Mouse (Mus musculus) erythroblast, embryonic 14.5 days (primary cell): ENCODE measurements around the gene Kctd14.

Experiments
- GATA1 ChIP-seq: IDR thresholded peaks from 2 replicates; pipeline ENCODE4 v1.6.1; 2012; ENCODE audit warnings: low read length, inconsistent platforms, mixed read lengths
- TAL1 ChIP-seq: IDR thresholded peaks from 3 replicates; pipeline ENCODE4 v1.6.1; 2012; ENCODE audit warnings: low read length, inconsistent platforms, mixed read lengths

- TF ChIP-seq GATA1 (no peak), TAL1 (no peak)
These were observed 3.7 kb downstream of the Kctd14 start for GRCm38 (mm10) chr7:97454795-97455194.
